Mouse (Mus musculus) left cerebral cortex, postnatal 4 days (tissue): ENCODE measurements around the gene Art4. TPM values are rescaled to one million over a fixed set of nuclear protein-coding genes. Genes with fewer than 3 reads are reported as not detected.
"Not testable (repeated sequence)": the region's sequence is repeated elsewhere in the genome, so short reads cannot be mapped to it uniquely, and the experiment has no call there.

Source experiments
- DNase-seq: peaks from one replicate; pipeline ENCODE4 v3.0.0-alpha.2; 2022
- intact Hi-C: fragments of 180-260 bp; cut with DNase I; formaldehyde crosslinking; loops from one replicate; pipeline ENCODE4 v1.15.1; 2025
- total RNA-seq, 2 experiments: library from RNA; stranded (reverse); gene quantifications; 2 replicates each; pipeline ENCODE4 v1.2.3; 2021

The Art4 gene
- not detected for total RNA-seq

- DNase-seq, result no peak
- intact Hi-C loops, result no loop called here
Measured at GRCm38 (mm10) chr6:136857186-136857872, at the start of gene Art4. Gene Art4, minus strand, starts transcription at chr6:136857733.

- DNase-seq, result no peak
- intact Hi-C loops, result no loop called here
Measured at GRCm38 (mm10) chr6:136906937-136907293, 49.4 kb upstream of the Art4 start.

- intact Hi-C loops, result no loop called here
- DNase-seq, result no peak
Measured at GRCm38 (mm10) chr6:136906283-136906936, 48.9 kb upstream of the Art4 start.

- no peak for DNase-seq
- intact Hi-C loops, result no loop called here
Measured at GRCm38 (mm10) chr6:136903885-136904470, 46.4 kb upstream of the Art4 start.

GRCm38 (mm10) chr6:136902527-136902926 is 45.0 kb upstream of the Art4 start:
- intact Hi-C loops, result no loop called here
- no peak for DNase-seq

- DNase-seq, result no peak
- intact Hi-C loops, result no loop called here
Measured at GRCm38 (mm10) chr6:136901010-136901409, 43.5 kb upstream of the Art4 start.

GRCm38 (mm10) chr6:136900369-136901009 is 43.0 kb upstream of the Art4 start:
- intact Hi-C loops, result no loop called here
- no peak for DNase-seq

- intact Hi-C loops, result no loop called here
- no peak for DNase-seq
Measured at GRCm38 (mm10) chr6:136898954-136899353, 41.4 kb upstream of the Art4 start.

- intact Hi-C loops, result no loop called here
- DNase-seq, result no peak
Measured at GRCm38 (mm10) chr6:136898222-136898621, 40.7 kb upstream of the Art4 start.

GRCm38 (mm10) chr6:136897789-136898188 is 40.3 kb upstream of the Art4 start:
- no peak for DNase-seq
- intact Hi-C loops, result no loop called here

- intact Hi-C loops, result no loop called here
- no peak for DNase-seq
Measured at GRCm38 (mm10) chr6:136894532-136895339, 37.2 kb upstream of the Art4 start.

- no peak for DNase-seq
- intact Hi-C loops, result no loop called here
Measured at GRCm38 (mm10) chr6:136892002-136892401, 34.5 kb upstream of the Art4 start.

GRCm38 (mm10) chr6:136889554-136889953 is 32.0 kb upstream of the Art4 start:
- intact Hi-C loops, result no loop called here
- DNase-seq, result no peak

- DNase-seq, result no peak
- intact Hi-C loops, result no loop called here
Measured at GRCm38 (mm10) chr6:136889067-136889466, 31.5 kb upstream of the Art4 start.

GRCm38 (mm10) chr6:136887854-136888253 is 30.3 kb upstream of the Art4 start:
- DNase-seq, result no peak
- intact Hi-C loops, result no loop called here

GRCm38 (mm10) chr6:136884766-136885165 is 27.2 kb upstream of the Art4 start:
- DNase-seq, result not testable (repeated sequence)
- intact Hi-C loops, result loop anchor here (5.0 kb wide), 1 partner anchor 33 kb away; no protein-coding TSS in a partner anchor

- no peak for DNase-seq
- intact Hi-C loops, result loop anchor here (5.0 kb wide), 1 partner anchor 33 kb away; no protein-coding TSS in a partner anchor
Measured at GRCm38 (mm10) chr6:136883961-136884360, 26.4 kb upstream of the Art4 start.

- DNase-seq, result no peak
- intact Hi-C loops, result loop anchor here (5.0 kb wide), 1 partner anchor 34 kb away; no protein-coding TSS in a partner anchor
Measured at GRCm38 (mm10) chr6:136883431-136883915, 25.9 kb upstream of the Art4 start.

GRCm38 (mm10) chr6:136881678-136882077 is 24.1 kb upstream of the Art4 start:
- DNase-seq, result no peak
- intact Hi-C loops, result loop anchor here (5.0 kb wide), 1 partner anchor 36 kb away; no protein-coding TSS in a partner anchor

- DNase-seq, result no peak
- intact Hi-C loops, result no loop called here
Measured at GRCm38 (mm10) chr6:136875670-136876069, 18.1 kb upstream of the Art4 start, which contains the start of gene Mgp. Gene Mgp, minus strand, starts transcription at chr6:136875823.
